Mouse (Mus musculus) urinary bladder, postnatal 4 days (tissue): Measurements from ENCODE around the gene Tm4sf4.
A peak's percentile ranks its signal among the peaks of the same experiment; 100 is the strongest.

ENCODE experiments used
- DNase-seq, 2 experiments: peaks; one replicate each; pipeline ENCODE4 v3.0.0; 2021 to 2022; ENCODE audit warnings: low spot score in 2 of 2

Tm4sf4 gene

DNA sequence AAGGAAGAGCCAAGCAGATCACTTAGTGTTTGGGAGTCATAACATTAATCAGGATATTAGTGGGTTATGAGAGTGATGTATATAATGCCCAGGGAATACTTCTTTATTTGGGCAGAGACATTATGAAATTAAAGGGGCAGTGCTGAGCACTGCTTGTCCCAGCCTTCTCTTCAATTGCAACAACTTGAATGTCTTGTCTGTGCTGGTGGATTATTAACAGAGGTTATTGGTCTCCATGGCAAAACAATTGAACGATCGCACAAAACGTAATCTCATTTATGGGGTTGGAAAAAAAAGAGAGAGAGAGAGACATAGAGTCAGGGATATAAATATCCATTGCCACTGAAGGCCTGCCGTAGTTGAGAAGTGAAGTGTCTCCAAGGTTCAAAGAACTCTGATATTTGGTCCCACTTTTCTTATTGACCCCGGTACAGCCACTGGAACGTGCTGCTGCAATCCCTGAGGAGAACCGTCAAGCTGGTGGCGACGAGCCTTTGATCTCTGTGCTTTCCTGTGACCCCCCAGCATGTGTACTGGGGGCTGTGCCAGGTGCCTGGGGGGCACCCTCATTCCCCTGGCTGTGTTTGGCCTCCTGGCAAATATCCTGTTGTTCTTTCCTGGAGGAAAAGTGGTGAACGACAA lies at the start of gene Tm4sf4:
Gene Tm4sf4 (plus strand): TSS at position 226 of the 642 bp plus-strand sequence.
- DNase-seq: no peak

DNA sequence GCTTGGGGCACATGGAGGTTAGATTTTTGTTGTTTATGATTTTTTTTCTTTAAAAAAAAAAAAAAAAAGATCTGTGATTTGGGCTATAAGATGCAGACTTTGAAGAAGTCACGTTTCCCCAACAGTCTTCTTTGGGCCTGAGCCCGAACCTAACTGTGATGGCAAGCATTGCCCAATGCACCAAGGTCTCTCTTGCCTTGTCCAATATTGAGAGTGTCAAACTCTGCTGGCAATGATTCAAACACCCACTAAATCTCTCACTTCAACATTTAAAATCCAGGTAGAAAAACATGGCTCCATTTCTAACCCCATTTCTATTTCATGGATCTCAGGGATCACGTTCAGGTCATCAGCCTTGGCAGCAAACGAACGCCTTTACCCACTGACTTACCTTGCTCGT lies 38.7 kb upstream of the Tm4sf4 start:
- no peak for DNase-seq

DNA sequence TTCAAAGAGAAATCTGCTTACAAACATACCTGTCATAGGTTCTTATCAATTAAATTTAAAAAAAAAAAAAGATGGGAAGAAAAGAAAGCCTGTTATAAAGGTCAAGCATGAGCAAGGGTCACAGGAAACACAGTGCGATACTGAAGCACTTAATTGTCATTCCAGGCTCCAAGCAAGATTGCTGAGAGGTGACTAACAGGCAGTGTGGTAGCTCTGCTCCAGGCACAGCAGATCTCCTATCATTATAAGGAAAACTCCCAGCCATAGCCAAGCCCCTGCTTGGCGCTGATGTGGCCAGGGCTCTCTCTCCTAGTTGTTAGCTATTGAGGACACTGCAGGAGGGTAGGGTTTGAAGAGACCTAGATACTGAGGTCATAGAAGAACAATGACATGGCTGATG lies 38.2 kb upstream of the Tm4sf4 start:
- DNase-seq: no peak

DNA sequence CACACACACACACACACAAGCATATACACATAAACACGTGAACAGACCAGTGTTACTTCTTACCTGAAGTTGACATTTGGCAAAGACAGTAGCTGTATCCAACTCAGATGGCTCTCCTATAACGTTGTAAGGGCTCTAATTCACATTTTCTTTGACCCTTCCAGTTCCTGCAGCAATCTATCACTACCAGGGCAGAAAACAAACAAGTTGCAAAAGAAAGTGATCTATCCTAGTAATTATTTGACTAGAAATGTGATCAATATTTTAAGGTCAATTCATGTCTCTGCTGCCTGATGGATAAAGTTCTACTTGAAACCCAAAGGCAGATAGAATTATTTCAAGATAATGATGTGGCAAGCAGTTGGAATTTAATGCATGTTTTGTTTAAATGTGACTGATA lies 37.5 kb upstream of the Tm4sf4 start:
- DNase-seq: no peak

DNA sequence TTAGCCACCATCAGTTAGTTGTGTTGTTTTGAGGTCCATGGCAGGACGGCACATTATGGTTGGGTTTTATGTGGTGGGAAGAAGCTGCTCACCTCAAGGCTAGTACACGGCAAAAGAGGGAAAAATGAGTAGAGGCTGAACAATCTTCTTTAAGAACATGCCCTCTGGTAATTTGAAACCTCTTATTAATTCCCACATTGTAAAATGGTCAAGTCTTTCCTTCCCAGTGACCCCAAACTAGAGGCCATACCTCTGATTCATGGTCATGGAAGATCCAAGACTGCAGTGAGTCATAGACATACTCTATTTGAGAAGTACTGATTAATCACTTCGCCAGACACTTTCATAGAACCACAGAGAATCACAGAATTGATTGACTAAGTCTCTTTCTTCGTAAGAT lies 13.6 kb upstream of the Tm4sf4 start:
- no peak for DNase-seq

DNA sequence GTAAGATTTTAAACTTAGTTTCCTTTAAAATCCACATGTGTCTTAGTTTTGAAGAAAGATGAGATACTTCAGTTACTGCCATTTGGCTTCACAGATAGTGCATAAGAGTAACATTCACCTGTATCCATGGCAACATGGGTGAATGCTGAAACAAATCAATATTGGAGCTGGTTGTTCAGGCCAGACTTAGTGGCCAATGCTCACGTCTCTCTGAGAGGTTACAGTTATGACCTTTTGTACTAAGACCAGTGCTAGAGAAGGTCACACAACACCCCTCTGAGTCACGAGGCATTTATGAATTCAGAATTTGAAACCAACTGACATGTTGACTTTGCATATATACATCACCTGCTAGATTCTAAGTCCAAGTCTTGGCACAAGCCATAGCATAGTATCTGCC lies 4.9 kb upstream of the Tm4sf4 start:
- DNase-seq: no peak

DNA sequence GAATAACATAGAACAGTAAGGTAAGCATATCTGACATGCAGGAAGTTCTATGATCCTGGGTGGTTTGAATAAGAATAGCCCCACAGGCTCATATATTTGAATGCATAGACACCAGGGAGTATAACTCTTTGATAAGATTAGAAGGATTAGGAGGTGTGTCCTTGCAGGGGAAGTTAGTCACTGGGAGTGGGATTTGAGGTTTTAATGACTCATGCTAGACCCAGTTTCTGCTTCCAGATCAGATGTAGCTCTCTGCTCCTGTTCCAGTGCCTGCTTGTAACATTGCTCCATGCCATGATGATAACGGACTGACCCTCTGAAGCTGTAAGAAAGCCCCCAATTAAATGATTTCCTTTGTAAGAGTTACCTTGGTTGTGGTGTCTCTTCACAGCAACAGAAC lies 4.5 kb upstream of the Tm4sf4 start:
- no peak for DNase-seq

DNA sequence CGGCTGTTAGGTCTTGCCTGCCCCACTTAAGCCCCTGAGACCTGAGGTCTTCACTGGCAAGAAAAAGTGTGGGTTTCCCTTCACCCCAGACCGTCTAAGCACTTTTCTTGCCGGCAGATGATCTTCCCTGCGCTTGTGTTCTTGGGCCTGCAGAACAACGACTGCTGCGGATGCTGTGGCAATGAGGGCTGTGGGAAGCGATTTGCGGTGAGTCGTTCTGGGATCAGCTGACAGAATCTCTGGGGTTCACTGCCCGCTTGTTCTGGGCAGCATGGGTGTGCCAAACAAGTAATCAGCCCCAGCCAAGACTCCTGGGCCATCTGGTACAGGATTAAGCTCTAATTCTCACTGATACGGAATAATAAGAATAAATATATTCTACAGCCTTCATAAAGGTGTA lies 1.2 kb downstream of the Tm4sf4 start:
- no peak for DNase-seq

DNA sequence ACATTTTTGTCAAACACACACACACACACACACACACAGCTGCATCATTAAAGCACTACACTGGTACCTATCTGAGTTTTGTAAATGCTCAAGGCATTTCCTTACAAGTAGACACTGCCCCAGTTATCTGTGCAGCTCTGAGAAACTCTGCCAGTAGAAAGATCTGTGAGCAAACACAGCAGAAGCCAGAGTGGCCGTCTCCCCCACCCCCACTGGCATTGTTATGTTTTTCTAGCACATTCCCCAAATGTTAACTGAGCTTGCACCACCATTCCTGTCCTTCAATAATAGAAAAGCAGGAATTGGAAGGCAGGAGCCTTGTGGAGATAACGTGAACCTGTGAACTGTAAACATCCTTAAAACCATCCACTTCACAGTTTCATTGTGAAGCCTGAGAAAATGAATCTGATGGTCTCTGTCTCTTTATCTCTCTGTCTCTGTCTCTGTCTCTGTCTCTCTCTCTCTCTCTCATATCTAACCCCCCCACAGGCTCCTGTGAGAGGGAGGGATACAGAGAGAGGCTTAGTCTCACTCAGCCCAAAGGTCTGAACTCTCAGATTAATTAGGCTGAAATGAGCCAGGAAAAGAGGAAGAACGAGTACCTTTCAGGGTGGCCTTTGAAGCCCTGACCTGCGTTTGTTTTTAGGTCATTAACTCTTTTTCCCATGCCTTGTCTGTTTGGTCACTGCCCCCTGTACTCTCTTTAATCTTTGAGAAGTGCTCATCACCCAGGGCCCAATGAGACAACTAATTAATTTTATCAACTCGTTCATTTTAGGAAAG lies 3.8 kb downstream of the Tm4sf4 start:
- DNase-seq: no peak

DNA sequence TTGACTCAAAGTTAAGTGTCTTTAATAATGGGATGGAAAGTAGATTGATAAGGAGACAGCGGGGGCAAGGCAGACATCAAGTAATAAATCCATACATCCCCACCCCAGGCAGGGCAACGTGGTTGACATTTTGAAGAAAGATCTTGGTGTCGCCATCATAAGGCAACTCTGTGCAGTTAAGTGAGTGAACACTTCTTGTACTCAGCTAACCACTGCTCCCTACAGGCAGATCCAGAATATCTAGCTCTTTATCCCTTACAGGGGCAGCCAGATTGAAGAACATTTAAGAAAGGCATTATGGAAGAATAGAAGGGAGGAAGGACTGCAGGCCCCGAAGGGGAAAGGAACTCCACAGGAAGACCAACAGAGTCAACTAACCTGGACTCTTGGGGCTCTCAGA lies 4.4 kb downstream of the Tm4sf4 start:
- no peak for DNase-seq

DNA sequence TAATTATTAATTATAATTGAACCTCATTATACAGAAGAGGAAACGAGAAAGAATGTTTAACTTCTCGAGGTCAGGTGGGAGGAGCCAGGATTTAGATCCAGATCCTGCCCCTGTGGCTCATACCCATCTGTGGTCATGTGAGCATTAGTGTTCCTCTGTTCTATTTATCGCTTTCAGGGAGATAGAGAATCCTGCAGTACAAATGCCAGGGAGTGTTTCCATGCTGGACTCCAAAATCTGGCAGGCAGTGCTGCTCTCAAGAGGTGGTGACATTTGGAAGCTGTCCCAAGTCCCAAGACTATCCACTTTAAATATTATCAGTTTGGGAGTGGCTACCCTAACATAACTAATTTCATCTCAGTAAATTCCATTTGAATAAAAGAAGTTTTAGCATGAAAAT lies 6.6 kb downstream of the Tm4sf4 start:
- DNase-seq: no peak

DNA sequence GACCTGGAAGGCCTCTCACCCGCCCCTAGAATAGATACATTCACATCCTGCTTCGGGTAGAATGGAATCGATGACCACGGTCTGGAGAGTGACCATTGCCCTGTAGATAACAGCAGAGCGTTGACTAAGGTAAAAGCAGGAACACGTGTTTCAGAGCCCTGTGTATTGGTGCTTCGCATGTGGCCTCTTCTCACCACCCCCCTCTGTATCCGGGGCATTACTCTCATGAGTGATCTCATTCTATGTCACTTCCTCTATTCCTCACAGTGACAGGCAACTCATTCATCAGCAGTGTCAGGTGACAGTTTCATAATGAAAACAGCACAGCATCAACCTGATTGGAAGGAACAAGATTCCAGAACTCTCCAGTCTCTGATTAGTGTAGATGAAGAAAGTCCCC lies 10.2 kb downstream of the Tm4sf4 start:
- DNase-seq: no peak

DNA sequence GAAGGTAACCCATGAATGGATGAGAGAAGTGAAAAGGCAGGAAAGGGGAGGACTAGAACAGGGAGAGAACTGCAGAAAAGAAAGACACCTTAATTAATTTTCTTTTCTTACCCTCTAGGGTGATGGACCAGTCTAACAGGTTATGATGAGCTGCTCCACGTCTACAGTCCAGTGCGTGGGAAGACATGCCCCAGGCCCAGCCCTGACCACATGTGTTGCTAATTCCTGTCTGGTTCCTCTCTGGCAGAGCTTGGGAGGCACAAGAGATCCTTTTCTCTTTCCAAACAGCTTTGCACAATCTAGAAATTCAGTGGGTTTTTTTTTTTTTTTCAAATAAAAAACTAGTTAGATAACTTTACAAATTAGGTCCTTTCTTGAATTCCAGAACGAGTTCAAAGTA lies 15.8 kb downstream of the Tm4sf4 start:
- no peak for DNase-seq

DNA sequence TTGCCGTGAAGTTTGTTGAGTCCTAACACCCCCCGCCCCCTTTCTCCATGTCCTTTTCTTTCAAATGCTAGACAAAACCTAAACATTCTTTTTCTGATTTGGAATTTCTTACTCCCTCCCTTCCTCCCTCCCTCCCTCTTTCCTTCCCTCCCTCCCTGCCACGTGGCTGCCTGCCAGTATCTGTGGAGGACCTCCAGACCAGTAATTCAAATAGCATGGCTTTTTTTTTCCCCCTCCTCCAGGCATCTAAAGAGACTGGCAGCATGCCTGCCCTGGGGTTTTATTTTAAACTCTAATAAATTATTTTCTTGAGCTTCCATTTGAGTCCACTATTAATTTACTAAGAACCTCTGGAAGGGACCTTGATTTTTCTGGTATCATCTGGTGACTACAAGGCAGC lies 20.6 kb downstream of the Tm4sf4 start:
- no peak for DNase-seq

DNA sequence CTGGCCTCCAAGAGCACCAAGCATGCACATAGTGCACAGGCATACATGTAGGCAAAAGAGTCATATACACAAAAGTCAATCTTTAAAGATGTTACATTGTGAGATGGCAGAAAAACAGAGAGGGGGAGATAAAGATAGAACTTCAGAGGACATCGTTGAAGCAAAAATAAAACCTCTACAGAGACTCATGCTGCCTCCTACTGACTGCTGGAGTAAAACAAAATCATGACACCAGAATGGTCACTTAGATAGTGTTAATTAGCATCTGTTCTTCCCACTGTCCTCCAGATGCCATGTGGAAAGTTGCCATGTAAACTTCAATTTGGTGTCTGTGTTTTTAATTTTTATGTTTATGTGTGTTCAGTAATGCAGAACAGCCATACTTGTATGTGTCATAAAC lies 22.8 kb downstream of the Tm4sf4 start:
- DNase-seq: no peak

DNA sequence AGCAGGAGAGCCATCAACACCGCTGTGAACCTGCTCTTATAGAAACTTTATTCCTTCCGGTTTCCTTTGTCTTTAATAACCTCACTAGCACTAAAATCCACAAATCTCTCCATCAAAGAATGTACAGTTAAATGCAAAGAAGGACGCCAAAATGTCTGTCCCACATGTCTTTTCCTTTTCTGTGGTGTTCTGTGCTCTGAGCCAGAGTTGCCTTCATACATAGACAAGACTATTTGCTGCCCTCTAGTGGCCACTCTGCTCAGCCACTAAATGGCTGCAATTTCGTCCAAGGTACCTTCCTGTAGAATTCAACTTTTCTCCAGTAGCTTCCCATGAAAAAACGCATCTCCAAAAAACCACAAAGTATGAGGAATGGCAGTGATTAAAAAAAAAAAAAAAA lies 23.3 kb downstream of the Tm4sf4 start:
- peak; percentile 42 to 68 for DNase-seq

DNA sequence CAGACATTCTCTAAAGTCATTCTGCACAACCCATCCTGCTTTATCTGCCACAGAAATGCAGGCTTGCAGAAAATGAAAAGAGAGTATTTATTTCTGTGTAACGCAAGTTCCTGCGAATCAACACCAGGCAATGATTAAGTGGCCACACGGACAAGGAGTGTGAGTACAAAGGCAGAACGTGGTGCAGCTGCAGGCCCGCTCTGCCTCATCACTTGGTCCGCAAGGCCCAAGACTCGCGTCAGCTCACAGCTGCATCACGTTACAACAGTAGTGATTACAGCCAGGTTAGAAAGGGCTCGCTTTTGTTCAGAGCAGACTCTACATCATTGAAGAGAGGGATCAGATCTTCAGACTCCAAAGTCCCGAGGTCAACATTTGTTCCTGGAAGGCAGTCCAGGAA lies 33.5 kb downstream of the Tm4sf4 start:
- DNase-seq: no peak

DNA sequence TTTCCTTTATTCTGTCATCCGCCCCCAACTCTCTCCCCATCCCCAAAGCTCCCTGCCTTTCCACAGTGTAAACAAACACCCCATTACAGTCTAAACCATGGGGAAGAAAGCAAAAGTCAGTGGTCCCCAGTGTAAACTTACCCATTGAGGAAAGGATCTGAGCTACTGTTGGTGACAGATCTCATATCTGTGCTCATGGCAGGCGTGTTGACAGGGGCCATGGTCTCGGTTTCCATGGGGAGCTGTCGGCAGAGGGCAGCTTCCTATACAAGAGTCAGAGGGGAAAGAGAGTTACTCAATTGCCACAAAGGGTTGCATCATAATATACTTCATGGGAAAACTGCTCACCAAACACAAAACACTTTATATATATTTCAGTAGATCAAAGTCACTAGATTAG lies 38.2 kb downstream of the Tm4sf4 start:
- no peak for DNase-seq

DNA sequence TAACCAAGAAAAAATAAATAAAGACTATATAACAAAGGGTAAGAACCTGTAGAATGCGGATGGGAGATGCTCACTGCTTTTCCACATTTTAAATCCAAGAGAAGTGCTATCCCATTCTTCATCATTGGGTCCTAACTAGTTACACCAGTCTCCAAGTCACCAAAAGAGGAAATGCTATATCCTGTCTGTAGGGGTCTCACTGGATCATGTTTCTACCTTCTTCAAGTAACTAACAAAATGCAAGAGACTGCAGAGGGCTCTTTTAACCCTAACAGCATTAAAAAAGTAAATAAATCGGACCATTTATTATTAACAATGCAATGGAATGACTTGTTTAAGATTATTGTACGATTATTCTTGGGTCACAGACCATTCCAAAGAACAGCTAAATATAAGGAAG lies 41.2 kb downstream of the Tm4sf4 start:
- no peak for DNase-seq

DNA sequence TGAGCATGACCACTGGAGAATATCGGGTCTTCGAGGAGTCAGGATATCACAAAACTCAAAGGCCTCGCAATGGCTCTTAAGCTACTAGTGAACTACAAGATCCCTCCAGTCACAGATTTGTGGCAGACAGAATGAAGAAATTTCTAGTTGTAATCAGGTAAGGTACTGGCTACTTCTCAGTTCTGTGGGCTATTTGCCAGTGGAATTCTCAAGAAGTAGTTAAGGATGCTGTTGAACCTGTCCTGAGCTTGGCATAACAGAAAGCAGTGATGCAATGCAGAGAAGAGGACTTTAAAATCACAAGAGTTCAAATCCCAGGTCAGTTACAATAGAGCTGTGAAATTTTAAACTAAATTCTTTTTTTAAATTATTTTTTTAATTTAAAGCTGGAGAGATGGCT lies 44.2 kb downstream of the Tm4sf4 start:
- no peak for DNase-seq

DNA sequence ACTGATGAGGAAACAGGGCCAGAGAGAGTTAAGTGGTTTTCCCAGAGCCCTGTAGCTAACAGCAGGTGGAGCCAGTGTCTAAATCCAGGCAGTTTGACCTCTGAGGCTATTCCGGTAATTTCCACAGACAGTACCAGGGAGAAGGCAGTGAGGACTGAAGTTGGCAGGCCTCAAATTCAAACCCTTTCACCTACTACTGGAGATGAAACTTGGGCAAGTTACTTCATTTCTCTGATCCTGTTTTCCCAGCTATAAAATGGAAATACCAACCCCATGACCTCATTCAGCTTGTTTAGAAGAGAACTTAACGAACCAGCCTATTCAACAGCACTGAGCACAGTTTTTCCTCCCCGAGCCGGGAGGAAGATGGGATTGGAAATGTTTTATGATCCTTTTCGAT lies 45.2 kb downstream of the Tm4sf4 start:
- peak in 1 of 2 experiments; percentile 25 for DNase-seq

DNA sequence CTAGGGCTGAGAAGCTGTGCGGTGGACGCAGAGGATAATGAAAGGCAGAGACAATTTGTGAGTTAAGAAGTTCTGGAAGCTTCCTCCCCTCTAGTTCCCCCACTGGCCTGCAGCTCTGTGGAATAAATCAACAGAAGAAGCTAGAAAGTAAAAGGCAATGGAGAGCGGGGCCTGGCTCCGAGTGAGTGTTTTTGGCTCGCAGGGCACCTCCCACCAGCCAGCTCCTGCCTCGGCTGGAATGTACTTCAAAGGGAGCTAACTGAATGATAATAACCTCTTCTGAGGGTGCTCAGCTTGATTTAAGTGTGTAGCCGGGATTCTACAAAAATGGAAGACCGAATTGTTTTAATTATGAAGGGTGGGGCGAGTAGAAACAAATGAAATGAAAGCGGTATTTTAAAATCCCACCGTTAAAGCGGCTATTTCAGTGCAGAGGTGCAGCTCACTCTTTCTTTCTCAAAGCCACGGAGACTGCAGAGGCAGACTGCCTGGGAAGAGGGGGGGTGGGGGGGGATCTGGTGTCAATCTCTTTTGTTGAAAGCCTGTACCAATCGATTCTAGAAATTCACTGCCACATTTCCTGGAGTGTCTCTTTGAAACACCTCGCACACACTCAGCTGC lies 46.0 kb downstream of the Tm4sf4 start:
- DNase-seq: peak in 1 of 2 experiments; percentile 32

DNA sequence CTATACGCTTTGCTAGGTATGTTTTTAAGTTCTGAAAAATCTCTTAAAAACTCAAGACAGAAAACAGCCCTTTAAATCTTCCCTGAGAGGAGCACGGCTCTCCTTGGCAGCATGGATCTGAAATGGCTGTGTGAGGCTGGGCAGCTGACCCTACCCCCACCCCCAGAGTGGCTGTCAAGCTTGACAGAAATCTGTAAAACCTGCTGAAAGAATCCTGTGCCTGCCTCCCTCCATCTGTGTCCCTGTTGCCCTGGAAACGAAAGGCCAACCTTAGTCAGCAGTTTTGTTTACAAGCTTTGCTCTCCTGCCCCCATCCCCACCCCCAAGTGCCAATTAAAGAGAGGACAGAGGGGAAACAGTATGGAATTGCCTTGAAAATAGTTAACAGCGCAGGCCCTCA lies 47.3 kb downstream of the Tm4sf4 start:
- DNase-seq: no peak
